Mouse (Mus musculus): ENCODE results near the gene A930018P22Rik. TPM values are rescaled to one million over a fixed set of nuclear protein-coding genes. Genes with fewer than 3 reads are reported as not detected.

The A930018P22Rik gene
- polyA plus RNA-seq, 1 experiment from 2014 or later, result 0.22 TPM

DNA sequence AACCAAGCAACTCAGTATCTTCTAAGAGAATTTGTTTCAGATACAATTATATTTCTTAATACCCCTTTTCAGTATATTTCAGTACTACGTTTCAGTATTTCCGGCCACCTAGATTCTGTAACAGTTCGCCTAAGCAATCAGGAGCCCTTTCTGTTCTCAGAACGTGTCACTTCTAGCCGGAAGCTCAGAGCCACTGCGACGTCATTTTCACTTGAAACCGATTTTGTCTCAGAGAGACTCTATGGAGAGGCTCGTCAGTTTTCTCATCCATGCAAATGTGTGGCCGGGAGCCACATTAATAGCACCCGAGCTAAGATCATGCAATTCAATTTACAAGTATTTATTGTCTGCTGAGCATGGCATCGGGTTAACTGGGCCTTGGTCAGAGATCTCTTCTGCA lies 21.4 kb downstream of the A930018P22Rik start:
- no peaks in the 10 kb centered on the region for H3K36me3 ChIP-seq (ENCODE audit: control insufficient read depth, insufficient read depth, low read length)
- no peak overlapping the region for H3K27ac ChIP-seq (ENCODE audit: low read length)
- 90% methylated on average over 12 of the region's 12 CpGs for WGBS
- no peak overlapping the region for H3K4me3 ChIP-seq (replicated peaks; ENCODE audit: low read length)
- H3K9ac ChIP-seq (ENCODE audit: low read length), result no peak overlapping the region
- H3K27me3 ChIP-seq (ENCODE audit: control insufficient read depth, insufficient read depth, low read length), result no peaks in the 10 kb centered on the region
- H3K4me2 ChIP-seq (ENCODE audit: low read depth, low read length), result no peak overlapping the region
- no peak for ATAC-seq (ENCODE audit: insufficient read depth, low FRiP score)
- no peaks in the 10 kb centered on the region for H3K4me1 ChIP-seq (ENCODE audit: control insufficient read depth, insufficient read depth, low read length)
- H3K9me3 ChIP-seq (replicated peaks; ENCODE audit: control insufficient read depth, low read length), result no peaks in the 10 kb centered on the region

DNA sequence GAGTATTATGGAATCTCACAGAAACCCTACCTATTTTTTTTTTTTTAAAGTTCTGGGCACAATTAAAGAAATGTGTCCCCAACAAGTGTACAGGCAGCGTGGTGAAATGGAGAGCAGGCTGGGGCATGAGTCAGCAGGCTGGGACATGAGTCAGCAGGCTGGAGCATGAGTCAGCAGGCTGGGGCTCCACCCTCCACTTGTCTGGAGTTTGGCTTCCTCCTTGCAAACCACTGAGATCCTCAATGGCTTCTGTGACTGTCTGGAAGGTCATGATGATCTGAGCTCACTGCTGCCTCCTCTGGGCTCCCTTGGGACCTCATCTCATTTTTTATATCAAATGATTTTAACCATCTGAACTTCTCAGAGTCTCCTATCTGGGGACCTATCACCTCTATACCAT lies 23.4 kb downstream of the A930018P22Rik start:
- WGBS, result 62% methylated on average over 1 of the region's 1 CpGs
- Histone ChIP-seq H3K4me3 (replicated peaks; ENCODE audit: low read length) (no peak overlapping the region), H3K9me3 (replicated peaks; ENCODE audit: control insufficient read depth, low read length) (no peaks in the 10 kb centered on the region), H3K36me3 (ENCODE audit: control insufficient read depth, insufficient read depth, low read length) (no peaks in the 10 kb centered on the region), H3K4me1 (ENCODE audit: control insufficient read depth, insufficient read depth, low read length) (no peaks in the 10 kb centered on the region), H3K4me2 (ENCODE audit: low read depth, low read length) (no peak overlapping the region), H3K27me3 (ENCODE audit: control insufficient read depth, insufficient read depth, low read length) (no peaks in the 10 kb centered on the region), H3K27ac (ENCODE audit: low read length) (no peak overlapping the region), H3K9ac (ENCODE audit: low read length) (no peak overlapping the region)
- no peak for ATAC-seq (ENCODE audit: insufficient read depth, low FRiP score)

DNA sequence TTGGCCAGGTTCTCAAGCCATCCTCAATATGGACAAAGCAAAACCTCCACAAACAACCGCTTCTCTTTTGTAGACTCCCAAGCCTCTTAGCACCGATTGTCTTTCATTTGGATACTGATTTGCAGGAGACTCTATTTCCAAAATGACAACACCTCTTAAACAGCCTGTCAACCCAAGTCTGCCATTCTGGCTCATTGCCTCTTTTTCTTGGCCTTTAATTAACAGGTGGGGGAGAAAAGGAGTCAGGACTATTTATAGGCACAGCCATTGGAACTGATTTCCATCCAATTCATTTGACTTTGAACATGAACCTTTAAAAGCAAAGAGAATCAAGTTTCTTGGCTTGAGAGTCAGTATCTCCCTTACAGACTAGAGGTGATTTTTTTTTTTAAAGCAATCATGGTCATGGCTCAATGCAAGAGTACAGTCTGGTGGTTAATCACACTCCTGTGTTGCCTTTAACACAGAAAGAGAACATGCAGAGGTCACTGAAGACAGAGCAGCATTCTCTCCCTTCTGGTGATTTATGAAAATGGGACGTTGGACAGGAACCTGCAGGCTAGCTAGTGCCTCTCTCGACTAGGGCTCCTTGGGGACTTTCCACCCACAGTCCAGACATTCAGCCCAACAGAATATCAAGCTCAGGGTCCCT lies 25.5 kb downstream of the A930018P22Rik start:
- no peak for ATAC-seq (ENCODE audit: insufficient read depth, low FRiP score)
- WGBS, result 60% methylated on average over 4 of the region's 4 CpGs
- Histone ChIP-seq H3K4me3 (replicated peaks; ENCODE audit: low read length) (no peak overlapping the region), H3K36me3 (ENCODE audit: control insufficient read depth, insufficient read depth, low read length) (no peaks in the 10 kb centered on the region), H3K9ac (ENCODE audit: low read length) (no peak overlapping the region), H3K9me3 (replicated peaks; ENCODE audit: control insufficient read depth, low read length) (no peaks in the 10 kb centered on the region), H3K27ac (ENCODE audit: low read length) (no peak overlapping the region), H3K4me1 (ENCODE audit: control insufficient read depth, insufficient read depth, low read length) (no peaks in the 10 kb centered on the region), H3K27me3 (ENCODE audit: control insufficient read depth, insufficient read depth, low read length) (no peaks in the 10 kb centered on the region), H3K4me2 (ENCODE audit: low read depth, low read length) (no peak overlapping the region)

DNA sequence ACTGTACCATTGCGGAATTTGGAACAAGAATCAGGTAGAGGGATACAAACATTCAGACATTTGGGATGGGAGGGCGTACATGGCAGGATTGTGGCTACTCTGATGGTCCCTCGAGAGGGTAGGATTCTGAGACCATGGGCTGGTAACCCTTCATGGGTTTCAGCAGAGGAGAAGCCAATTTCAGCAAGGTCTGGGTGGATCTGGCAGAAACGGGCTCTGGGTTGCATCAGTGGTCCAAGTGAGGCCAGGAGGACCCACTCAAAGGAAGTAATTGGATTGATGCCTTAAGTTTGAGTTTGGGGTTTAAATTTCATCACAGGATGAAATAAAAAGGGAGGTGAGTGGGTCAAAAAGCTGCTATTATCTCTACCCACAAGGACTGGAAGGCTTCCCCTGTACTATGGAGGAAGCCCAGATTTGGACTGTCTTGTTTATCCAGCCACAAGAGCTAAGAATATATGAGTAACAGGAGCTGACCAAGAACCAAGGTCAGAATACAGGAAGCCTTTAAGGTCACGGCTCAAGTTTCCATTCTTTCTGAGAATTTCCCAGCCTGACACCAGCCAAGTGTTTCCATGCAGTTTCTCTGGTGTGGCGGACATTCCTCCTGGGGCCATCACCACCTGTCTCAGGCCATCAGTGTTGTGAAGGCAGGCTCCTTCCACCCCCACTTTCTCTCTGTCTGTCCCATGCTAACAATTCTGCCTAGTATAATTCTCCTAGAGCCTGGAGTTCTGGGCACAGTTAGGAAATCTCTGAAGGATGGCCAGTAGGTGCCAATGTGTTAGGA lies 28.2 kb downstream of the A930018P22Rik start:
- no peak for ATAC-seq (ENCODE audit: insufficient read depth, low FRiP score)
- Histone ChIP-seq H3K27ac (ENCODE audit: low read length) (no peak overlapping the region), H3K36me3 (ENCODE audit: control insufficient read depth, insufficient read depth, low read length) (no peaks in the 10 kb centered on the region), H3K9ac (ENCODE audit: low read length) (no peak overlapping the region), H3K27me3 (ENCODE audit: control insufficient read depth, insufficient read depth, low read length) (no peaks in the 10 kb centered on the region), H3K4me1 (ENCODE audit: control insufficient read depth, insufficient read depth, low read length) (no peaks in the 10 kb centered on the region), H3K4me3 (replicated peaks; ENCODE audit: low read length) (no peak overlapping the region), H3K4me2 (ENCODE audit: low read depth, low read length) (no peak overlapping the region), H3K9me3 (replicated peaks; ENCODE audit: control insufficient read depth, low read length) (no peaks in the 10 kb centered on the region)
- WGBS, result 80% methylated on average over 6 of the region's 6 CpGs

DNA sequence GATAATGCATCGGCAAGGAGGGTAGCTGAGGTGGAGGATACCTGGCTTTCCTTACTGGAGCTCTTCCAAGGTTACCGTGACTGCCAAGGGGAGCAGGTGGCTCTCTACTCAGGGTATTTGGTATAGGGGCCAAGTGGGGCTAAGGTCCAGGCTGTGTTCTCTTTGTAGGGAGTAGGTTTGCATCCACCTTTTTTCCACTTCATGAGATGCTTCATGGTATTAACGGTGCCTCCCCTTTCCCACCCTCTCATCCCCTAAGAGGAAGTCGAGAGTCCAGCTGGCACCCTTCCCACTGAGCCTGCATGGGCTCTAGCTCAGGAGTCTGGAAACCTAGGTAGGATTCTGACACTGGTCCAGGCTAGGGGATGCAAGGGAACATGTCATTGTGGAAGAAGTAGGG lies 30.8 kb downstream of the A930018P22Rik start:
- Histone ChIP-seq H3K9me3 (replicated peaks; ENCODE audit: control insufficient read depth, low read length) (no peaks in the 10 kb centered on the region), H3K9ac (ENCODE audit: low read length) (no peak overlapping the region), H3K27me3 (ENCODE audit: control insufficient read depth, insufficient read depth, low read length) (no peaks in the 10 kb centered on the region), H3K4me2 (ENCODE audit: low read depth, low read length) (no peak overlapping the region), H3K27ac (ENCODE audit: low read length) (no peak overlapping the region), H3K36me3 (ENCODE audit: control insufficient read depth, insufficient read depth, low read length) (no peaks in the 10 kb centered on the region), H3K4me3 (replicated peaks; ENCODE audit: low read length) (no peak overlapping the region), H3K4me1 (ENCODE audit: control insufficient read depth, insufficient read depth, low read length) (no peaks in the 10 kb centered on the region)
- 74% methylated on average over 4 of the region's 4 CpGs for WGBS
- ATAC-seq (ENCODE audit: insufficient read depth, low FRiP score), result no peak

DNA sequence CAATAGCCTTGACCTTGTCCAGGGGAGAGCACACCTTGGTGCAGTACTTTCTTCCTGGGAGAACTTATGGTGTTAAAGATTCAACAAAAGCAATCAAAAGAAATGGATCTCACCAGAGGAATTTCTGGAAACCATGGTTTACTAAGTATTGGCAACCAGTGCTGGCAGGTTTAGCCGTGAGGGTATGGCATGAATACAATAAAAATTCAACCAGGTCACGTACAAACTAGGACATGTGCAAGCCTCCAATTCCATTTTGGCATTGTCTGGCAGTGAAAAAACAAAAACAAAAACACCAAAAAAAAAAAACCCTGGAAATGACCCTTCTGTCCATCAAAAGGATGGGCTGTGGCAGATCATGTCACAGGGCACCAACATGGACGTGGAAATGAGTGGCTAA lies 31.3 kb downstream of the A930018P22Rik start:
- H3K36me3 ChIP-seq (ENCODE audit: control insufficient read depth, insufficient read depth, low read length), result no peaks in the 10 kb centered on the region
- WGBS, result 80% methylated on average over 3 of the region's 3 CpGs
- no peak for ATAC-seq (ENCODE audit: insufficient read depth, low FRiP score)
- no peaks in the 10 kb centered on the region for H3K4me1 ChIP-seq (ENCODE audit: control insufficient read depth, insufficient read depth, low read length)
- H3K4me2 ChIP-seq (ENCODE audit: low read depth, low read length), result no peak overlapping the region
- H3K9me3 ChIP-seq (replicated peaks; ENCODE audit: control insufficient read depth, low read length), result no peaks in the 10 kb centered on the region
- H3K4me3 ChIP-seq (replicated peaks; ENCODE audit: low read length), result no peak overlapping the region
- H3K27me3 ChIP-seq (ENCODE audit: control insufficient read depth, insufficient read depth, low read length), result no peaks in the 10 kb centered on the region
- H3K27ac ChIP-seq (ENCODE audit: low read length), result no peak overlapping the region
- H3K9ac ChIP-seq (ENCODE audit: low read length), result no peak overlapping the region

DNA sequence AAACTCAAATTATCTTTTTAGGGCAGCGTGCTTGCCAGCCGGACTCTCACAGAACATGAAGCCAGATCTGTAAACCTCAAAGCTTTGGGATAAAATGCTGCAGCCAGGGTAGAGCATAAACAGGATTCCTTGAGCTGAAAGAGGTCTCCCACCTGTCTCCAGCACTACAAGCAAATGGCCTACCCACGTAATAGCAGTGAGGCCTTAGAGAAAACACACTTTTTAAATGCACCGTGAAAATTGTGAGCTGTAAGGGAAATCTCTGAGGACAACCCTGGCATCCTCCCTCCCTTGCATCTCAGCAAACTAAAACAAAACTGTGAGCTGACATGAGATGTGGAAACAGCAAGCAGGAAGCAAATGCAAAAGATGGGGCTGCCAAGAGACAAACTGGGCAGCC lies 35.3 kb downstream of the A930018P22Rik start:
- Histone ChIP-seq H3K9ac (ENCODE audit: low read length) (no peak overlapping the region), H3K4me2 (ENCODE audit: low read depth, low read length) (no peak overlapping the region), H3K9me3 (replicated peaks; ENCODE audit: control insufficient read depth, low read length) (no peaks in the 10 kb centered on the region), H3K27me3 (ENCODE audit: control insufficient read depth, insufficient read depth, low read length) (no peaks in the 10 kb centered on the region), H3K36me3 (ENCODE audit: control insufficient read depth, insufficient read depth, low read length) (no peaks in the 10 kb centered on the region), H3K27ac (ENCODE audit: low read length) (no peak overlapping the region), H3K4me3 (replicated peaks; ENCODE audit: low read length) (no peak overlapping the region), H3K4me1 (ENCODE audit: control insufficient read depth, insufficient read depth, low read length) (no peaks in the 10 kb centered on the region)
- no peak for ATAC-seq (ENCODE audit: insufficient read depth, low FRiP score)
- WGBS, result 57% methylated on average over 4 of the region's 4 CpGs

DNA sequence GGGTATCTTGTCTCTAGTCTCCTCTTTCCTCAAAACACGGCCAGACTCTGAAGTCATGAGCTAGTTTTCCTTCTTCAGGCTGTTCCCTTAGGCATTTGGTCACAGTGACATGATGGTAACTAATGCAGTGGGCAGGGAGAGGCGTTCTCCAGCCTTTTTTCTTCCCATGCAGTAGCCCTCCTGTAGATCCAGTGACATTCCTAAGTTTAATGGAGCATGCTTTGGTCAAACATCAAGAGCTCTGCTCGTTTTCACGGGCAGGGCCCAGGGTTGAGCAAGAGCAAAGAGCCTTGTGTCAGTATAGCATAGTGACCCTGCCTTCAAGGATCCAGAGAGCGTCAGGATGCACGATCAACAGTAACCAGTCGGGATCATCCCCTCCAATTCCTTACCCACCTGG lies 40.8 kb downstream of the A930018P22Rik start:
- WGBS, result 77% methylated on average over 7 of the region's 7 CpGs

DNA sequence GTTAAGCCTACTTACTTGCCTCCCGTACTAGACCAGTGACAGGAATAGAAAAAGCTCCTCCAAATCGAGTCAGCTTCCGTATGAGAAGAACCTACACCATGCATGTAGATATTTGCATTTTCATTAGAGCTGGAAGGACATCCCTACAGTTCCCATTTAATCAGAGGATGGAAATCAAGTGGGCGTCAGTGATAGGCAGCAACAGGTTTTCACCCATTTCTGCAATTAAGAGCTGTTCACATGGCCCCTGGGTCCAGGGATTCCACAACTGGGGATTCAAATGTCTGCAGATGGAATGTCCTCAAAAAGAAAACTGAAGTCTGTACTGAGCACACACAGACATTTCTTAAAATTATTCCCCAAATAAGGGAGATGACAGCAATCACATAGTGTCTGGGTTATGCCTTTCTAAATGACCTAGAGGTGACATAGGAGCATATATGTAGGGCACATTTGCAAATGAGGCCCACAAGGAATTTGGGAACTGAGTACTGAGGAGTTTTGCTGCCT lies 41.5 kb downstream of the A930018P22Rik start:
- Histone ChIP-seq H3K4me1 (ENCODE audit: control insufficient read depth, insufficient read depth, low read length) (no peaks in the 10 kb centered on the region), H3K36me3 (ENCODE audit: control insufficient read depth, insufficient read depth, low read length) (no peaks in the 10 kb centered on the region), H3K27ac (ENCODE audit: low read length) (no peak overlapping the region), H3K4me3 (replicated peaks; ENCODE audit: low read length) (no peak overlapping the region), H3K27me3 (ENCODE audit: control insufficient read depth, insufficient read depth, low read length) (no peaks in the 10 kb centered on the region), H3K9ac (ENCODE audit: low read length) (no peak overlapping the region), H3K4me2 (ENCODE audit: low read depth, low read length) (no peak overlapping the region), H3K9me3 (replicated peaks; ENCODE audit: control insufficient read depth, low read length) (no peaks in the 10 kb centered on the region)
- ATAC-seq (ENCODE audit: insufficient read depth, low FRiP score), result no peak
- 88% methylated on average over 4 of the region's 4 CpGs for WGBS

More for the DNA sequence above, 40.8 kb downstream of the A930018P22Rik start:
- H3K4me3 ChIP-seq (replicated peaks; ENCODE audit: low read length), result no peak overlapping the region
- no peak overlapping the region for H3K4me2 ChIP-seq (ENCODE audit: low read depth, low read length)
- no peaks in the 10 kb centered on the region for H3K9me3 ChIP-seq (replicated peaks; ENCODE audit: control insufficient read depth, low read length)
- H3K27me3 ChIP-seq (ENCODE audit: control insufficient read depth, insufficient read depth, low read length), result no peaks in the 10 kb centered on the region
- H3K9ac ChIP-seq (ENCODE audit: low read length), result no peak overlapping the region
- no peak for ATAC-seq (ENCODE audit: insufficient read depth, low FRiP score)
- H3K27ac ChIP-seq (ENCODE audit: low read length), result no peak overlapping the region
- no peaks in the 10 kb centered on the region for H3K4me1 ChIP-seq (ENCODE audit: control insufficient read depth, insufficient read depth, low read length)
- no peaks in the 10 kb centered on the region for H3K36me3 ChIP-seq (ENCODE audit: control insufficient read depth, insufficient read depth, low read length)
